Mouse (Mus musculus): ENCODE results near the gene Dda1. TPM values are rescaled to one million over a fixed set of nuclear protein-coding genes. Genes with fewer than 3 reads are reported as not detected.
A peak's percentile ranks its signal among the peaks of the same experiment; 100 is the strongest.

The Dda1 gene
- polyA plus RNA-seq, 1 experiment from 2014 or later, result 197 TPM

DNA sequence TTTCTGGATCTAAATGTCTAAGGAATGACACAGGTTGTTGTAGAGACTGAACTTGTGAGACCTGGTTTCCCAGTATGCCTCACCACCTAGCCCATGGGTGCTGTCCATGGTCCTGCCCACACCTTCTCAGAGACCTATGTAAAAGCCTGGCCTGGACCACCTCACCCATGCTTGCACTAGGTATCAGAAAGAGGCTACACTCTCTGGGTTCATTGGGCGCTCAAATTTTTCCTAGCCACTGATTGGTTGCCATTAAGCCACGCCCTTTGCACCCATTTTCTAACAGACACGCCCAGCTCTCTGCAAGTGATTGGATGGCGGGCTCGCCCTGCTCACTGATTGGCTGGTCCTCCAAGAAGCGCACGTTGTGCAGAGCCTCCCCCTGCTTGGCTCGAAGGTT is 14.9 kb downstream of the Dda1 start:
- Histone ChIP-seq H3K27ac (no peak overlapping the region), H3K4me2 (replicated peaks) (0 out of 2 replicates have a peak overlapping the region, but pooled peaks have one; percentile 79), H3K9ac (replicated peaks) (no peak overlapping the region), H3K9me3 (no peaks in the 10 kb centered on the region), H3K4me3 (replicated peaks) (no peak overlapping the region), H3K36me3 (peaks cover 57% of the 10 kb centered on the region), H3K27me3 (0 out of 2 replicates have a peak, but pooled peaks cover 3% of the 10 kb centered on the region), H3K4me1 (replicated peaks) (peaks cover 60% of the 10 kb centered on the region)
- 57% methylated on average over 8 of the region's 8 CpGs for WGBS
- no peak for ATAC-seq

DNA sequence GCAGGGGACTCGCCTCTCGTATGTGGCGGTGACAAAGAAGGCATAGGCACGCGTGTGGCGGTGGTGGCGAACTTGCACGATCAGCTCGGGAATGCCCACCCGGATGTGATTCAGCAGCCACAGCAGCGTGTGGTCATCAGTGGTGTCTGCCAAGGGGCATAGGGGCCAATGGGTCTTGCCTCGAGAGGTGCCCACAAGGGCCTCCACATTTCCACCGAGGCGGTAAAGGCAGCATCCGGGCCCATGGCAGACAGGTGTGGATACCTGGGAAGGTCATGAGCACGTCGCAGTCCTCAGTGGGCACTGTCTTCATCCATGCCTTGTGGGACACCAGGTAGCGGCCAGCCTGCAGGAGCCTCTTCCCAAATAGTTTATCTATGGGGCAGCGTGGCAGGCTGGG is 15.7 kb downstream of the Dda1 start:
- Histone ChIP-seq H3K27me3 (0 out of 2 replicates have a peak, but pooled peaks cover 3% of the 10 kb centered on the region), H3K4me1 (replicated peaks) (peaks cover 69% of the 10 kb centered on the region), H3K9ac (replicated peaks) (peak overlapping the region; percentile 99), H3K4me2 (replicated peaks) (peak overlapping the region; percentile 79), H3K27ac (0 out of 2 replicates have a peak overlapping the region, but pooled peaks have one; percentile 92), H3K4me3 (replicated peaks) (peak overlapping the region; percentile 90), H3K36me3 (peaks cover 49% of the 10 kb centered on the region), H3K9me3 (no peaks in the 10 kb centered on the region)
- no peak for ATAC-seq
- WGBS, result 96% methylated on average over 19 of the region's 19 CpGs

DNA sequence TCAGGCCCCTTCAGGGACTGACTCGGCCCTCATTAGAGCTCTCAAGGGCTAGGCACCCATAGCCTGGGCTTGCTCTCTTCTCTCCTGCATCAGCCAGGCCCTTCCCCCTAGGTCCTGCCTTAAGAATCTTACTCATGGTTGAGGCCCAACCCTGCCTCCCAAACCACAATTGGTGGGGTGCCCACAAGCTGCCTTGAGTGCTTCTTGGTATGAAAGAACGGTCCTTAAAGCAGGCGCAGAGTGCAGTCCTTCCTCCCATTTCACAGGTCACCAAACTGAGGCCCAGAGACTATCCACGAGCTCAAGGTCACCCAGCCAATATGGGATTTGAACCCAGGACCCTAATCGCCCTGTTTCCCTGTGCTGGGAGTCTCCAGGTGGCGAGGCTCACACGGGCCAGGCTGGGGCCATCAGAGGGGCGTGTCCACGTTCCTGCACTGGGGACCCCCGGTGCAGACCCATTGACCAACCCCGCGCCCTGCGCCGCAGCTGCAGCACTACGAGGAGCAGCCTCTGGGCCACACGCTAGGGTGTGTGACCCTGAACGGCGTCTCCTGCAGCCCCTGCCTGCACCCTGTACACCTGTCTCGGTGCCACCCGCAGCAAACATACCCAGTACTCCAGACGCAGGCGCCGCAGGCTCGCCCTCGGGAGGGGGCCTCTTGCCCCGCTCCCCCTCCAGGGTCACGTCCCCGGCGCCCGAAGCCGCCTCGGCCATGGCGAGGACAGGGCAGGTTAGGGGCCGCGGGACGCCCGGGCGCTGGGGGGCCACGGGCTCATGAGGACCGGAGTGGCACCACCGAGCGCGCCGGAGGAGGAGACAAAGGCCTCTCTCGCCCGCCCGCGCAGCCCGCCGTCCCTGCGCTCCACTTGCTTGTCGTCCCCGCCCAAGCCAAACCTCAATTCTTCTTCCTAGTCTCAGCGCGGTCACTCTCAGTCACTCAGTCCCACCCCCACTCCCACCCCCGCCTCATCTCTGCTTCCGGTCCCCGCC is 16.4 kb downstream of the Dda1 start, which contains the start of gene Ano8:
TSS of gene Ano8 (minus strand) at position 822 of the 994 bp plus-strand sequence.
- peak within 1 kb of the TSS; percentile 92 for H3K27ac ChIP-seq
- H3K36me3 ChIP-seq, result peaks cover 42% of the 10 kb centered on the region
- H3K4me1 ChIP-seq (replicated peaks), result peaks cover 74% of the 10 kb centered on the region
- ATAC-seq, result peak; percentile 80
- H3K4me3 ChIP-seq (replicated peaks), result peak within 1 kb of the TSS; percentile 90
- H3K9ac ChIP-seq (replicated peaks), result peak within 1 kb of the TSS; percentile 99
- WGBS, result 5% methylated on average over 55 of the region's 58 CpGs
- 0 out of 2 replicates have a peak, but pooled peaks cover 3% of the 10 kb centered on the region for H3K27me3 ChIP-seq
- H3K4me2 ChIP-seq (replicated peaks), result peak within 1 kb of the TSS; percentile 79
- no peaks in the 10 kb centered on the region for H3K9me3 ChIP-seq

DNA sequence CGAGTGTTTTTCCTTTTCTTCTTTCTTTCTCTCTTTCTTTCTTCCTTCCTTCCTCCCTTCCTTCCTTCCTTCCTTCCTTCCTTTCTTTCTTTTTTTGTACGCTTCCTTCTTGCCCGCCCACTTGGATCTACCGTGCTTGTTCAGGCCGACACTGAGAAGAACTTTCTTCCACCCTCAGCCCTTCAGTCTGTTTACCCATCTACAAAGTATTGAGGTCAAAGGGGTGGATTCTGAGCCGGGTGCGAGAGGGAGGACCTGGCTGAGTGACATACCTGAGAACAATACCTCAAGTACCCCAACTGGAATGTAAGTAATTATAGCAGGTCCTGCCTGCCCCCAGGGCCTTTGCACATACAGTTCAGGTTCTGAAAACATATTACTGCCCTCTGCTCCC is 17.1 kb downstream of the Dda1 start:
- peak overlapping the region; percentile 90 for H3K4me3 ChIP-seq (replicated peaks)
- H3K4me1 ChIP-seq (replicated peaks), result peaks cover 74% of the 10 kb centered on the region
- H3K27me3 ChIP-seq, result 0 out of 2 replicates have a peak, but pooled peaks cover 3% of the 10 kb centered on the region
- peaks cover 42% of the 10 kb centered on the region for H3K36me3 ChIP-seq
- ATAC-seq, result no peak
- peak overlapping the region; percentile 79 for H3K4me2 ChIP-seq (replicated peaks)
- H3K9me3 ChIP-seq, result no peaks in the 10 kb centered on the region
- peak overlapping the region; percentile 46; the same call in 1 of the 2 replicates for H3K9ac ChIP-seq (replicated peaks)
- WGBS, result 20% methylated on average over 7 of the region's 7 CpGs
- peak overlapping the region; percentile 41; the same call in 1 of the 2 replicates for H3K27ac ChIP-seq

DNA sequence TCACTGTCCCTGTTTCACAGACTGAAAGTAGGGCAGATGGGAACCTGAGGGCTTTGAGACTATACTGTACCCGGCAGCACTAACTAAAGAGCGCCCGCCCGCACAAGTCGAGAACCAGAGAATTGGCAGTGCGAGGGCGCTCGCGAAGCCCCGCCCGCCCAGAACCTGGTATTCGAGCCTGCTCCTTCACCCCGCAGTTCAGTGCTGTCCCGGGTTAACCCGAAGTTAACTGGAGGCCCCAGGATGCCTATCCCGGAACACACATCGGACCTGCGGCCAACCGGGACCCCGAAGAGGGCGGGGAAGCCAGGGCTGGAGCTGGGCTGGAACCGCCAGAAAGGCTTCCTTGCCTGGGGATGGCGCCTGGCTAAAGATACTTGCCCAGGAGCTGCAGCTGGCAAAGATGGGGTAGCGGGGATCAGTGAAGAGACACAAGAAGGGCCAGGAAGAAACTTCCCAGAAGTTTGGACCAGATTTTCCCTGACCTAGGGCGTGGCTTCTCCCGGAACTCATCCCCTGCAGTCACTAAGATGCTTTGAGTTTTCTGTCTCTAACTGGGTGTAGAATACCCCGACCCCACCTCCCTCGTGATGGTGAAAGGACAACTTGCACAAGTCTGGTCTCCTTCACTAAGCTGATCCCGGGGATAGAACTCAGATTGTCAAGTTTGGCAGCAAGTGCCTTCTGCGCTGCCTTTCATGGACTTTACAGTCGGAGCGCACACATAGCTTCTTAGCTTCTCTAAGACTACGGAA is 18.9 kb downstream of the Dda1 start, which contains the start of gene Gtpbp3:
TSS of gene Gtpbp3 (plus strand) at position 413 of the 755 bp plus-strand sequence.
- Histone ChIP-seq H3K4me1 (replicated peaks) (peaks cover 59% of the 10 kb centered on the region), H3K4me3 (replicated peaks) (peak within 1 kb of the TSS; percentile 83), H3K27ac (peak within 1 kb of the TSS; percentile 74), H3K9ac (replicated peaks) (peak within 1 kb of the TSS; percentile 82), H3K4me2 (replicated peaks) (peak within 1 kb of the TSS; percentile 100), H3K9me3 (no peaks in the 10 kb centered on the region), H3K36me3 (peaks cover 42% of the 10 kb centered on the region), H3K27me3 (no peaks in the 10 kb centered on the region)
- under 1% methylated on average over 33 of the region's 33 CpGs for WGBS
- peak; percentile 32 for ATAC-seq

DNA sequence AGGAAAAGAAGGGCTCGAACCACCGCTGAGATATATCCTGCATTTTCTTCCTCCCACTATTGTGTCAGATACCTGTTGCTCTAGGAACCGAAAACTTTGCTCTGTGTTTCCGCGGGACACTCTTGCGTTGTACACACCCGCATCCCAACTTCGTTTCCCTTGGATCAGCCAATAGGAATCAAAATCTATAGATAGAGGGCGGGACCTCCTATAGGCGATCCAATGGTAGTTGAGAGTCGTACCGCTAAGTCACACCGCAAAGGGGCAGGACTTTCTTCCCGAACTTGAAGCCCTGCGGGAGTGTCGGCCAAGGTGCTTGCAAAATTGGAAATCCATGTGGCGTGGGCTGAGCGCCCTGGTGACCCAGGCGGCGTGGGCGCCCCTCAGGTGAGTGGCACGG is 19.5 kb downstream of the Dda1 start:
- Histone ChIP-seq H3K27me3 (no peaks in the 10 kb centered on the region), H3K4me1 (replicated peaks) (peaks cover 53% of the 10 kb centered on the region), H3K9me3 (no peaks in the 10 kb centered on the region), H3K4me2 (replicated peaks) (peak overlapping the region; percentile 100), H3K36me3 (peaks cover 41% of the 10 kb centered on the region), H3K9ac (replicated peaks) (peak overlapping the region; percentile 82), H3K4me3 (replicated peaks) (peak overlapping the region; percentile 83), H3K27ac (no peak overlapping the region)
- peak; percentile 69 for ATAC-seq
- WGBS, result under 1% methylated on average over 22 of the region's 22 CpGs

DNA sequence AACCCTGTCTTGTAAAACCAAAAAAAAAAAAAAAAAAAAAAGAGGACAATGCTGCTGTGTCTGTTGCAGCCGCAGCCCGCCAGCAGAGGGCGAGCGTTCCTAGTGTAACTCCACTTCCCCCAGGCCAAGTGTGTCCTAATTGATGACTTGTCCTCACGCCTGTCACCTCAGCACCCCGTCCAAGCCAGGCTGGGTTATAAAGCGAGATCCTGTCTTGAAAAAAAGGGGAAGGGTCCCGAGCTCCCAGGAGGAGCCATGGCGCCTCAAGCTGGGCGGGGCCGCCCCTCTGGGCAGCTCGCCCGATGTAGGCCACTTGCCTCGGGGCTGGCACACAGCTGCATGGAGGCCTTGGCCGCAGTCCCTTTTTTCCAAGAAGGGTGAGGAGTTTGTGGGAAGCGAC is 26.0 kb downstream of the Dda1 start:
- peaks cover 15% of the 10 kb centered on the region for H3K4me1 ChIP-seq (replicated peaks)
- H3K4me3 ChIP-seq (replicated peaks), result no peak overlapping the region
- peak; percentile 71 for ATAC-seq
- H3K27ac ChIP-seq, result no peak overlapping the region
- no peak overlapping the region for H3K4me2 ChIP-seq (replicated peaks)
- H3K9me3 ChIP-seq, result no peaks in the 10 kb centered on the region
- H3K9ac ChIP-seq (replicated peaks), result no peak overlapping the region
- H3K36me3 ChIP-seq, result peaks cover 36% of the 10 kb centered on the region
- no peaks in the 10 kb centered on the region for H3K27me3 ChIP-seq
- WGBS, result 34% methylated on average over 16 of the region's 16 CpGs

GRCm38 (mm10) chr8:71495811-71496210 is 26.8 kb downstream of the Dda1 start:
- Histone ChIP-seq H3K9me3 (no peaks in the 10 kb centered on the region), H3K36me3 (peaks cover 33% of the 10 kb centered on the region), H3K9ac (replicated peaks) (no peak overlapping the region), H3K27me3 (no peaks in the 10 kb centered on the region), H3K27ac (no peak overlapping the region), H3K4me3 (replicated peaks) (no peak overlapping the region), H3K4me1 (replicated peaks) (peaks cover 12% of the 10 kb centered on the region), H3K4me2 (replicated peaks) (no peak overlapping the region)
- WGBS, result 93% methylated on average over 5 of the region's 5 CpGs
- ATAC-seq, result no peak

GRCm38 (mm10) chr8:71496481-71496880 is 27.5 kb downstream of the Dda1 start:
- H3K27ac ChIP-seq, result no peak overlapping the region; the same call in 1 of the 2 replicates
- WGBS, result 54% methylated on average over 11 of the region's 11 CpGs
- no peaks in the 10 kb centered on the region for H3K9me3 ChIP-seq
- H3K9ac ChIP-seq (replicated peaks), result no peak overlapping the region
- ATAC-seq, result no peak
- no peak overlapping the region for H3K4me2 ChIP-seq (replicated peaks)
- peaks cover 26% of the 10 kb centered on the region for H3K36me3 ChIP-seq
- peaks cover 12% of the 10 kb centered on the region for H3K4me1 ChIP-seq (replicated peaks)
- no peaks in the 10 kb centered on the region for H3K27me3 ChIP-seq
- no peak overlapping the region for H3K4me3 ChIP-seq (replicated peaks)

DNA sequence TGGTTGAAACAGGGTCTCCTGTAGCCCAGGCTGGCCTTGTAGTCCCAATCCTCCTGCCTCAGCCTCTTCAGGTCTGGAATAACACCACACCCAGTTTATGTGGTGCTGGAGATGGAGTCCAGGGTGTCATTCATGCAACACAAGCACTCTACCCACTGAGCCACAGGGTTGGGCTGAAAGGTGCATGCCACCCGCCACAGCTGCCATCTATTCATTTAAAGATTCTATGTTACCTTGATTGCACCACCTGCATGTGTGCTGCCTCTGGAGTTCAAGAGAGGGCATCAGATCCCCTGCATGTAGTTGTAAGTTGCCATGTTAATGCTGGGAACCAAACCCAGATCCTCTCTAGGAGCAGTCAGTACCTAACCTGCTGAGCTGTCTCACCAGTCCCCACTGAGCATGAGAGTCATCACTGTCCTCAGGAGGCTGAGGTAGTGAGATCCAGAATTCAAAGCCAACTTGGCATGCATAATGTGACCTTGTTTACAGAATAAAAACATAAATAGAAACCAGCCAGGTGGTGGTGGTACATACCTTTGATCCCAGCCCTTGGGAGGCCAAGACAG is 28.2 kb downstream of the Dda1 start:
- Histone ChIP-seq H3K4me2 (replicated peaks) (no peak overlapping the region), H3K9me3 (no peaks in the 10 kb centered on the region), H3K9ac (replicated peaks) (no peak overlapping the region), H3K4me1 (replicated peaks) (peaks cover 12% of the 10 kb centered on the region), H3K36me3 (peaks cover 19% of the 10 kb centered on the region), H3K4me3 (replicated peaks) (no peak overlapping the region), H3K27ac (no peak overlapping the region), H3K27me3 (no peaks in the 10 kb centered on the region)
- ATAC-seq, result no peak
- WGBS, result 96% methylated on average over 1 of the region's 1 CpGs

- Histone ChIP-seq H3K9me3 (no peaks in the 10 kb centered on the region), H3K4me3 (replicated peaks) (no peak overlapping the region), H3K4me2 (replicated peaks) (no peak overlapping the region), H3K9ac (replicated peaks) (0 out of 2 replicates have a peak overlapping the region, but pooled peaks have one; percentile 1), H3K36me3 (peaks cover 11% of the 10 kb centered on the region), H3K27ac (no peak overlapping the region), H3K4me1 (replicated peaks) (peaks cover 12% of the 10 kb centered on the region), H3K27me3 (no peaks in the 10 kb centered on the region)
- WGBS, result 28% methylated on average over 15 of the region's 15 CpGs
- ATAC-seq, result no peak
Observed at GRCm38 (mm10) chr8:71497881-71498501, 29.0 kb downstream of the Dda1 start.

Measured in midbrain, embryonic 13.5 days (tissue).